ENCODE assay signal across 8 mouse cellular contexts in the genomic region with DNA sequence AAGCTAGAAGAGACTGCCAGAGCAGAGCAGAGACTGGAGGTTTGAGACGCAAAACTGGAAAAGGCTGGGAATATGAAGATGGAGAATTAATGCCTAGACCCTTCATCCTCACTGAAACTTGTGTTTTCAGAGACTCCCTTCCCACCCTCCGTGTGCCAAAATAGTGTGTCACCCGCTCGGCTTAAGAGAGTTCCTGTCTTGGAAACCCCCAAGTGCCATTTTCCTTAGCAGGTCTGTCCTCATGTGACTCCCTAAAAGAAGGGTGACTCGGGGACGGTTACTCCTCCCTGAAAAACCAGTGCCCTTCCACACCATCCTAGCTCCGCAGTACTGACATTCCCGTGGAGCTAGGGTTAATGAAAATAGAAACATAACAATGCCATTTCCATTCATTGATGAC. TPM values are rescaled to one million over a fixed set of nuclear protein-coding genes. Genes with fewer than 3 reads are reported as not detected.
A peak's percentile ranks its signal among the peaks of the same experiment; 100 is the strongest.
DNase-seq lines count a peak whose midpoint lies in the region; ATAC-seq lines count a peak whose summit lies in the region.

No protein-coding gene starts in this region.

- H3K9me3 ChIP-seq in liver, embryonic 11.5 days (ENCODE audit: control insufficient read depth, low read length): no peaks in the 10 kb centered on the region
- no peaks in the 10 kb centered on the region for H3K9me3 ChIP-seq in embryonic facial prominence, embryonic 12.5 days

- 4% methylated on average over 8 of the region's 8 CpGs for WGBS in liver, embryonic 11.5 days
- WGBS in embryonic facial prominence, embryonic 12.5 days: under 1% methylated on average over 8 of the region's 8 CpGs

- intact Hi-C loops in left cerebral cortex, postnatal 10 days (cut with DNase I): no loop called here

- ATAC-seq in liver, embryonic 11.5 days (replicated peaks; ENCODE audit: low FRiP score): no peak
- ATAC-seq in embryonic facial prominence, embryonic 12.5 days (ENCODE audit: insufficient number of reproducible peaks, insufficient read depth, low FRiP score, low TSS enrichment): no peak
- ATAC-seq in inflammation-experienced regulatory T-cells, adult 6 months: peak; percentile 35

- H3K27ac ChIP-seq in liver, embryonic 11.5 days (ENCODE audit: low read depth, low read length): no peak overlapping the region
- H3K27ac ChIP-seq in embryonic facial prominence, embryonic 12.5 days: no peak overlapping the region

- H3K36me3 ChIP-seq in liver, embryonic 11.5 days (ENCODE audit: control insufficient read depth, insufficient read depth, low read length): no peaks in the 10 kb centered on the region
- no peaks in the 10 kb centered on the region for H3K36me3 ChIP-seq in embryonic facial prominence, embryonic 12.5 days

- H3K4me2 ChIP-seq in liver, embryonic 11.5 days: peak overlapping the region; percentile 74
- H3K4me2 ChIP-seq in embryonic facial prominence, embryonic 12.5 days (replicated peaks): peak overlapping the region; percentile 73

- H3K4me1 ChIP-seq in liver, embryonic 11.5 days (replicated peaks; ENCODE audit: control insufficient read depth, insufficient read depth, low read length): peaks cover 40% of the 10 kb centered on the region
- peaks cover 13% of the 10 kb centered on the region; the same call in 1 of the 2 replicates for H3K4me1 ChIP-seq in embryonic facial prominence, embryonic 12.5 days

- H3K27me3 ChIP-seq in liver, embryonic 11.5 days (replicated peaks; ENCODE audit: control insufficient read depth, insufficient read depth, low read length): 0 out of 2 replicates have a peak, but pooled peaks cover 7% of the 10 kb centered on the region
- peaks cover 8% of the 10 kb centered on the region; the same call in 1 of the 2 replicates for H3K27me3 ChIP-seq in embryonic facial prominence, embryonic 12.5 days

- peak overlapping the region; percentile 93 for H3K4me3 ChIP-seq in liver, embryonic 11.5 days (ENCODE audit: low read depth, low read length)
- peak overlapping the region; percentile 93 for H3K4me3 ChIP-seq in embryonic facial prominence, embryonic 12.5 days

- peak overlapping the region; percentile 96; the same call in 1 of the 2 replicates for H3K9ac ChIP-seq in liver, embryonic 11.5 days (ENCODE audit: low read depth, low read length)
- H3K9ac ChIP-seq in embryonic facial prominence, embryonic 12.5 days: peak overlapping the region; percentile 86

- no peak for DNase-seq in liver, embryonic 11.5 days (ENCODE audit: low spot score)
- no peak for DNase-seq in liver
- peak; percentile 17 to 21 for DNase-seq in natural killer cell, adult 2 months (ENCODE audit: low spot score in 2 of 2)
- DNase-seq in cerebellum, postnatal 25 days: no peak
- DNase-seq in layer of hippocampus, postnatal 36 days: no peak
- DNase-seq in left cerebral cortex, postnatal 10 days (ENCODE audit: extremely low spot score in 1 of 2, low spot score in 2 of 2): no peak

RNA-seq across cellular contexts. Expression of a gene that starts 0.2 kb away (rescaled TPM):
- 144 and 156 TPM in 2 replicates for polyA plus RNA-seq in liver, embryonic 11.5 days (2014; fragmentation: Nextera tagmentation; extraction: Ambion mirVana)
- polyA plus RNA-seq in embryonic facial prominence, embryonic 12.5 days (2016; fragmentation: Nextera tagmentation; extraction: Ambion mirVana): 91.9 and 98.2 TPM in 2 replicates
- 10 to 100 TPM; 22.3 to 28.8 (median 23.2) TPM for polyA plus RNA-seq in inflammation-experienced regulatory T-cells, adult 6 months (2017; shearing (Covaris generic))
- total RNA-seq in layer of hippocampus, postnatal 36 days (2021): 10 to 100 TPM; 38.1 to 39.7 TPM
- total RNA-seq in left cerebral cortex, postnatal 10 days (2021): 10 to 100 TPM; 76.6 to 78.0 TPM

RNA-seq across cellular contexts. Expression of a gene that starts 22.8 kb away (rescaled TPM):
- polyA plus RNA-seq in liver, embryonic 11.5 days (2014; fragmentation: Nextera tagmentation; extraction: Ambion mirVana): 104 and 116 TPM in 2 replicates
- 64.6 and 66.3 TPM in 2 replicates for polyA plus RNA-seq in embryonic facial prominence, embryonic 12.5 days (2016; fragmentation: Nextera tagmentation; extraction: Ambion mirVana)
- polyA plus RNA-seq in inflammation-experienced regulatory T-cells, adult 6 months (2017; shearing (Covaris generic)): 100 to 1,000 TPM; 100 to 124 (median 106) TPM
- 10 to 100 TPM; 52.4 to 52.7 TPM for total RNA-seq in layer of hippocampus, postnatal 36 days (2021)
- total RNA-seq in left cerebral cortex, postnatal 10 days (2021): 10 to 100 TPM; 40.3 to 42.0 TPM

Comparison
In these comparisons a context has a peak if more than half of its experiments do, and no peak if none do; other contexts are left out.
1. DNase-seq: peak in natural killer cell, adult 2 months (2 of 2); none in liver, embryonic 11.5 days (single experiment), liver (single experiment), cerebellum, postnatal 25 days (0 of 2), layer of hippocampus, postnatal 36 days (0 of 2) and left cerebral cortex, postnatal 10 days (0 of 2).